Mouse (Mus musculus): ENCODE measurements around the gene Abca17. TPM values are rescaled to one million over a fixed set of nuclear protein-coding genes. Genes with fewer than 3 reads are reported as not detected.

Gene Abca17
- polyA plus RNA-seq, 1 experiment from 2014 or later, result not detected

GRCm38 (mm10) chr17:24349176-24349575 is 1.7 kb downstream of the Abca17 start:
- DNase-seq (ENCODE audit: low spot score), result no peak

- DNase-seq (ENCODE audit: low spot score), result no peak
Observed at GRCm38 (mm10) chr17:24346831-24347230, 4.0 kb downstream of the Abca17 start.

- peak; percentile 67 for DNase-seq (ENCODE audit: low spot score)
Observed at GRCm38 (mm10) chr17:24344672-24345071, 6.2 kb downstream of the Abca17 start.

- no peak for DNase-seq (ENCODE audit: low spot score)
Observed at GRCm38 (mm10) chr17:24327656-24328055, 23.2 kb downstream of the Abca17 start.

- DNase-seq (ENCODE audit: low spot score), result no peak
Observed at GRCm38 (mm10) chr17:24325051-24325450, 25.8 kb downstream of the Abca17 start.

- DNase-seq (ENCODE audit: low spot score), result no peak
Observed at GRCm38 (mm10) chr17:24320826-24321225, 30.0 kb downstream of the Abca17 start.

- DNase-seq (ENCODE audit: low spot score), result peak; percentile 45
Observed at GRCm38 (mm10) chr17:24307500-24307899, 43.4 kb downstream of the Abca17 start.

GRCm38 (mm10) chr17:24300651-24301050 is 50.2 kb downstream of the Abca17 start:
- no peak for DNase-seq (ENCODE audit: low spot score)

- DNase-seq (ENCODE audit: low spot score), result no peak
Observed at GRCm38 (mm10) chr17:24289338-24289737, 61.5 kb downstream of the Abca17 start.

GRCm38 (mm10) chr17:24288477-24288876 is 62.4 kb downstream of the Abca17 start:
- no peak for DNase-seq (ENCODE audit: low spot score)

GRCm38 (mm10) chr17:24285680-24286079 is 65.2 kb downstream of the Abca17 start:
- no peak for DNase-seq (ENCODE audit: low spot score)

GRCm38 (mm10) chr17:24283266-24283818 is 67.5 kb downstream of the Abca17 start:
- DNase-seq (ENCODE audit: low spot score), result no peak

GRCm38 (mm10) chr17:24282637-24283036 is 68.2 kb downstream of the Abca17 start:
- DNase-seq (ENCODE audit: low spot score), result no peak

- DNase-seq (ENCODE audit: low spot score), result no peak
Observed at GRCm38 (mm10) chr17:24279907-24280306, 71.0 kb downstream of the Abca17 start.

- no peak for DNase-seq (ENCODE audit: low spot score)
Observed at GRCm38 (mm10) chr17:24267133-24267532, 83.7 kb downstream of the Abca17 start.

- no peak for DNase-seq (ENCODE audit: low spot score)
Observed at GRCm38 (mm10) chr17:24264766-24265165, 86.1 kb downstream of the Abca17 start.

- no peak for DNase-seq (ENCODE audit: low spot score)
Observed at GRCm38 (mm10) chr17:24260516-24260915, 90.4 kb downstream of the Abca17 start.

- DNase-seq (ENCODE audit: low spot score), result no peak
Observed at GRCm38 (mm10) chr17:24259702-24260101, 91.2 kb downstream of the Abca17 start.

- DNase-seq (ENCODE audit: low spot score), result no peak
Observed at GRCm38 (mm10) chr17:24258981-24259380, 91.9 kb downstream of the Abca17 start.

GRCm38 (mm10) chr17:24252329-24252728 is 98.5 kb downstream of the Abca17 start:
- DNase-seq (ENCODE audit: low spot score), result no peak

GRCm38 (mm10) chr17:24251320-24252069 is 99.4 kb downstream of the Abca17 start, which contains the start of gene Ccnf:
Gene Ccnf (minus strand): TSS chr17:24251484.
- peak; percentile 98 for DNase-seq (ENCODE audit: low spot score)

- DNase-seq (ENCODE audit: low spot score), result no peak
Observed at GRCm38 (mm10) chr17:24250988-24251319, 99.9 kb downstream of the Abca17 start.

GRCm38 (mm10) chr17:24248641-24249040 is 102.2 kb downstream of the Abca17 start:
- DNase-seq (ENCODE audit: low spot score), result peak; percentile 14
